Mouse (Mus musculus) kidney, embryonic 14.5 days (tissue): Measurements from ENCODE around the gene Galr2. TPM values are rescaled to one million over a fixed set of nuclear protein-coding genes. Genes with fewer than 3 reads are reported as not detected.

Experiments used
- ATAC-seq: fragments of 200-750 bp; cut with Nextera tagmentation; 2 replicates; pipeline ENCODE4 v1.8.0; 2017; ENCODE audit warnings: moderate number of reproducible peaks, mild to moderate bottlenecking, moderate TSS enrichment, moderate library complexity; ENCODE audit not compliant: low FRiP score, low TSS enrichment
- H3K27ac ChIP-seq: fragments of 300-500 bp; sonication (generic); 2 replicates; pipeline ENCODE4 v1.5.1; 2014; ENCODE audit warnings: low read depth, mild to moderate bottlenecking, low read length, moderate library complexity, mixed read lengths
- H3K27me3 ChIP-seq: fragments of 300-500 bp; sonication (generic); 2 replicates; pipeline ENCODE4 v1.6.1; 2014; ENCODE audit warnings: mild to moderate bottlenecking, low read length; ENCODE audit not compliant: control insufficient read depth, insufficient read depth
- H3K36me3 ChIP-seq: fragments of 300-500 bp; sonication (generic); 2 replicates; pipeline ENCODE4 v1.6.1; 2014; ENCODE audit warnings: low read length, mixed read lengths; ENCODE audit not compliant: control insufficient read depth, insufficient read depth
- H3K4me1 ChIP-seq: fragments of 300-500 bp; sonication (generic); 2 replicates; pipeline ENCODE4 v1.6.1; 2014; ENCODE audit warnings: low read length, mixed read lengths; ENCODE audit not compliant: control insufficient read depth, insufficient read depth
- H3K4me2 ChIP-seq: fragments of 300-500 bp; sonication (generic); replicated peaks from 2 replicates; pipeline ENCODE4 v1.6.1; 2014; ENCODE audit warnings: low read depth, mild to moderate bottlenecking, low read length
- H3K4me3 ChIP-seq: fragments of 300-500 bp; sonication (generic); 2 replicates; pipeline ENCODE4 v1.5.1; 2014; ENCODE audit warnings: mild to moderate bottlenecking, low read length
- H3K9ac ChIP-seq: fragments of 300-500 bp; sonication (generic); 2 replicates; pipeline ENCODE4 v1.6.1; 2014; ENCODE audit warnings: low read depth, mild to moderate bottlenecking, low read length, moderate library complexity
- H3K9me3 ChIP-seq: fragments of 300-500 bp; sonication (generic); 2 replicates; pipeline ENCODE4 v1.6.1; 2016; ENCODE audit warnings: low read length; ENCODE audit not compliant: control insufficient read depth
- WGBS: fragments of 180-500 bp; shearing (Covaris S2); extraction: QIAGEN DNeasy Blood & Tissue Kit; methylation state at CpG from one replicate; pipeline ENCODE4 v1.1.7; 2014; 5-methylcytosine and 5-hydroxymethylcytosine counted together
- polyA plus RNA-seq: library from polyadenylated mRNA; unstranded; fragments of >200 nt; fragmentation: Nextera tagmentation; extraction: Ambion mirVana; gene quantifications from 2 replicates; pipeline ENCODE4 v1.2.1, GENCODE M21; 2014

Gene Galr2
- polyA plus RNA-seq, 1 experiment from 2014 or later: not detected

DNA sequence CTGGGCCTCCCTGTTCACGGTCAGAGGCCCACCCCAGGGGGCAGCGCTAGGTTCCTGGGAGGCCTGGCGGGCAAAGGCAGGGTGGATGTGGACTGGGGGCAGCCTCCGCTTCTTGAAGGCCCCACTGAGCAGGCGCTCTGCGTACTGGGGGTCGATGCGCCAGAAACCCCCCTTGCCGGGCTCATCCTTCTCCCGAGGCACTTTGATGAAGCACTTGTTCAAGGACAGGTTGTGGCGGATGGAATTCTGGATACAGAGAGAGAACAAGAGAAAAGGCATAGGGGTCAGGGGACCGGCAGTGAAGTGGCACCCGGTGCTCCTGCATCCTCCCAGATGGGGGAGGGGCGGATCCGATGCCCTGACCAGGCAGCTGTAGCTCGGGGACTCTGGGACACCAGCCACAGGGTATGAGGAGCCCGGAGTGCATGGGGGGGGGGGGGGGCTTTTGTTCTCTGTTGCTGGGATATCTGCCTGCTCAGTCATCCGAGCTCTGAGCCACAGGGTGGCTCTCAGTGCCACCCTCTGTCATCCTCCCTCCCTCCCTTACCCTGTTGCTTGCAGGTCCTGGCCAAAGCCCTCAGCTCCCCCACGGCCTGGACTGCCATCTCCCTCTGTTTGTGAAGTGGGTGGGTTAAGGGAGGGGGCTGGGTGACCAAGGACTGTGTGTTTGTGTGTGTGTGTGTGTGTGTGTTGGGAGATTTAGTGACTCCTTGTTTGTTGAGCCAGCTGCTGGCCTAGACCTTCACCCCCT is 51.7 kb downstream of the Galr2 start:
- peak; percentile 14; the same call in 1 of the 2 replicates for ATAC-seq
- peaks cover 16% of the 10 kb centered on the region for H3K27me3 ChIP-seq
- peaks cover 52% of the 10 kb centered on the region for H3K4me1 ChIP-seq
- no peaks in the 10 kb centered on the region for H3K36me3 ChIP-seq
- no peaks in the 10 kb centered on the region for H3K9me3 ChIP-seq
- H3K4me3 ChIP-seq: no peak overlapping the region
- WGBS: 32% methylated on average over 19 of the region's 19 CpGs
- H3K4me2 ChIP-seq: no peak overlapping the region
- peak overlapping the region; percentile 25 for H3K27ac ChIP-seq
- peak overlapping the region; percentile 5; the same call in 1 of the 2 replicates for H3K9ac ChIP-seq

DNA sequence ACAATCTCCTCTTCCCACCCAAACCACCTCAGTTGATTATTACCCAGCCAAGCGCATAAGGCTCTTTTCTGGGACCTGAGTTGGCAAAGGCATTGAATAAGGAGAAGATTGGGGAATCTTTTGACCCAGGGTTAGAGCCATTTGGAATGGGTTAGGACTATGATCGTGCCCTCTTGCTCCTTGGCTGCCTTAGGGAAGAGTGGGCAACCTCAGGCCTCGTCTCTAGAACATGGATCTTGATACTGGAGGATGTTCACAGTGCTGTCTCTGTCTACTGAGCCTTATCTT is 52.2 kb downstream of the Galr2 start:
- H3K27ac ChIP-seq: peak overlapping the region; percentile 25; the same call in 1 of the 2 replicates
- no peaks in the 10 kb centered on the region for H3K9me3 ChIP-seq
- H3K4me1 ChIP-seq: peaks cover 52% of the 10 kb centered on the region
- no peak for ATAC-seq
- H3K36me3 ChIP-seq: no peaks in the 10 kb centered on the region
- peaks cover 16% of the 10 kb centered on the region for H3K27me3 ChIP-seq
- whole genome bisulfite sequencing: 80% methylated on average over 3 of the region's 3 CpGs
- H3K9ac ChIP-seq: no peak overlapping the region
- H3K4me3 ChIP-seq: no peak overlapping the region
- no peak overlapping the region for H3K4me2 ChIP-seq

Other genes starting within 250 kb of the Galr2 start
- 1.3 and 1.5 TPM in 2 replicates for gene Unc13d, start 203.0 kb upstream of the Galr2 start, polyA plus RNA-seq
- 55.2 and 80.2 TPM in 2 replicates for gene Wbp2, start 193.9 kb upstream of the Galr2 start, polyA plus RNA-seq
- gene Trim47, start 153.7 kb upstream of the Galr2 start, polyA plus RNA-seq: 12.2 and 12.8 TPM in 2 replicates
- 3.2 and 4.1 TPM in 2 replicates for gene Trim65, start 149.8 kb upstream of the Galr2 start, polyA plus RNA-seq
- 111 and 114 TPM in 2 replicates for gene Mrpl38, start 142.1 kb upstream of the Galr2 start, polyA plus RNA-seq
- 19.6 and 36.8 TPM in 2 replicates for gene Fbf1, start 112.8 kb upstream of the Galr2 start, polyA plus RNA-seq
- 74.1 and 76.3 TPM in 2 replicates for gene Ten1, start 82.1 kb upstream of the Galr2 start, polyA plus RNA-seq
- 16.3 and 27.4 TPM in 2 replicates for gene Acox1, start 81.9 kb upstream of the Galr2 start, polyA plus RNA-seq
- 1.4 and 2.6 TPM in 2 replicates for gene Evpl, start 42.9 kb upstream of the Galr2 start, polyA plus RNA-seq
- gene Srp68, start 6.7 kb upstream of the Galr2 start, polyA plus RNA-seq: 60.6 and 85.6 TPM in 2 replicates
- 49.6 and 66.3 TPM in 2 replicates for gene Exoc7, start 26.3 kb downstream of the Galr2 start, polyA plus RNA-seq
- gene Foxj1, start 54.5 kb downstream of the Galr2 start, polyA plus RNA-seq: 1.2 and 1.8 TPM in 2 replicates
- 9.1 and 14.1 TPM in 2 replicates for gene Rnf157, start 132.1 kb downstream of the Galr2 start, polyA plus RNA-seq
- gene Ubald2, start 153.2 kb downstream of the Galr2 start, polyA plus RNA-seq: 79.7 and 80.8 TPM in 2 replicates
- gene Qrich2, start 185.3 kb downstream of the Galr2 start, polyA plus RNA-seq: 0.34 and 0.39 TPM in 2 replicates
- gene Prpsap1, start 213.3 kb downstream of the Galr2 start, polyA plus RNA-seq: 160 and 212 TPM in 2 replicates
- gene Sphk1, start 250.0 kb downstream of the Galr2 start, polyA plus RNA-seq: 3.0 and 3.7 TPM in 2 replicates